Mouse (Mus musculus) ES-Bruce4 (cell line): ENCODE data around the gene Lrrc28. TPM values are rescaled to one million over a fixed set of nuclear protein-coding genes. Genes with fewer than 3 reads are reported as not detected.
A peak's percentile ranks its signal among the peaks of the same experiment; 100 is the strongest.

ENCODE experiments used
- H3K27ac ChIP-seq: 2 replicates; pipeline ENCODE4 v1.5.1; 2012; ENCODE audit warnings: low read length, inconsistent platforms; ENCODE audit not compliant: insufficient read depth
- H3K27me3 ChIP-seq: 2 replicates; pipeline ENCODE4 v1.6.1; 2012; ENCODE audit warnings: mild to moderate bottlenecking, low read length, inconsistent platforms; ENCODE audit not compliant: control insufficient read depth, poor library complexity, insufficient read depth, severe bottlenecking
- H3K36me3 ChIP-seq: 2 replicates; pipeline ENCODE4 v1.6.1; 2012; ENCODE audit warnings: inconsistent platforms, mild to moderate bottlenecking, low read length, moderate library complexity; ENCODE audit not compliant: control insufficient read depth, poor library complexity, insufficient read depth, severe bottlenecking
- H3K4me1 ChIP-seq: one replicate; pipeline ENCODE4 v1.8.1; 2011; ENCODE audit warnings: low read length; ENCODE audit not compliant: control insufficient read depth, insufficient read depth
- H3K4me3 ChIP-seq: 2 replicates; pipeline ENCODE4 v1.5.1; 2011; ENCODE audit warnings: low read depth, mild to moderate bottlenecking, low read length
- H3K9ac ChIP-seq: 2 replicates; pipeline ENCODE4 v1.6.1; 2012; ENCODE audit warnings: low read depth, mild to moderate bottlenecking, inconsistent platforms; ENCODE audit not compliant: poor library complexity, severe bottlenecking
- H3K9me3 ChIP-seq: replicated peaks from 2 replicates; pipeline ENCODE4 v1.6.1; 2012; ENCODE audit warnings: mild to moderate bottlenecking, low read length, inconsistent platforms; ENCODE audit not compliant: control insufficient read depth, poor library complexity, insufficient read depth, severe bottlenecking
- CTCF ChIP-seq: IDR thresholded peaks from one replicate; pipeline ENCODE4 v1.8.1; 2011; ENCODE audit warnings: low read depth, low read length
- EP300 ChIP-seq: IDR thresholded peaks from 2 replicates; pipeline ENCODE4 v1.6.1; 2011; ENCODE audit warnings: low read depth, low read length; ENCODE audit not compliant: insufficient read depth
- POLR2A ChIP-seq: IDR thresholded peaks from one replicate; pipeline ENCODE4 v1.8.1; 2011; ENCODE audit warnings: low read length; ENCODE audit not compliant: insufficient read depth
- polyA plus RNA-seq: library from polyadenylated mRNA; stranded (reverse); fragments of >200 nt; gene quantifications from 2 replicates; pipeline ENCODE4 v1.2.4, GENCODE M21; 2011; ENCODE audit warnings: low read depth; ENCODE audit not compliant: missing spikeins, insufficient read depth, insufficient read length

Lrrc28 gene
- polyA plus RNA-seq, 1 experiment = 34.5 TPM

- Histone ChIP-seq H3K27me3 (no peaks in the 10 kb centered on the region), H3K4me3 (no peak overlapping the region), H3K36me3 (no peaks in the 10 kb centered on the region), H3K4me1 (no peaks in the 10 kb centered on the region), H3K9ac (no peak overlapping the region), H3K9me3 (no peaks in the 10 kb centered on the region), H3K27ac (peak overlapping the region; percentile 49; the same call in 1 of the 2 replicates)
- TF ChIP-seq POLR2A (no peak), CTCF (peak; percentile 53), EP300 (no peak)
These were observed 15.4 kb downstream of the Lrrc28 start for GRCm38 (mm10) chr7:67629681-67630080.

GRCm38 (mm10) chr7:67626671-67627070, 18.4 kb downstream of the Lrrc28 start:
- Histone ChIP-seq H3K36me3 (no peaks in the 10 kb centered on the region), H3K4me3 (no peak overlapping the region), H3K9me3 (no peaks in the 10 kb centered on the region), H3K4me1 (no peaks in the 10 kb centered on the region), H3K9ac (no peak overlapping the region), H3K27me3 (no peaks in the 10 kb centered on the region), H3K27ac (no peak overlapping the region)
- TF ChIP-seq EP300 (no peak), POLR2A (no peak), CTCF (no peak)

DNA sequence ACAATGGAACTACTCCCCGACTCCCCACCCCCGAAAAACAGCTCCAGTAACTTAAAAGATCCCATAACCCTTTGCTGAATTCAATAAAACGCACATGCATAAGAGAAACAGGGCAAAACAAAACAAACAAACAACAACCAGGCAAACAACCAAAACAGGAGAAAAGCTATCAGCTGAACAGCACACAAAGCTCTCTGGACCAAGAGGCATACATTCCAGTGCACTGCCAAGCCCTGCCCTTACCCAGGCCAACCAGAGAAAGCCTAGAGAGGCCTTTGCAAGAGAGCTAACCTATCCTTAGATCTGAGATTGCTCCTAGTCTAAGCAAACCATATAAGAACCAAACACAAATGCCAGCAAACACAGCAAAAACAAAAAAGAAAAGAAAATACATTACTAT, 22.9 kb downstream of the Lrrc28 start:
- H3K4me3 ChIP-seq = no peak overlapping the region
- no peaks in the 10 kb centered on the region for H3K27me3 ChIP-seq
- peaks cover 3% of the 10 kb centered on the region; the same call in 1 of the 2 replicates for H3K36me3 ChIP-seq
- no peak overlapping the region for H3K27ac ChIP-seq
- H3K9ac ChIP-seq = no peak overlapping the region
- H3K4me1 ChIP-seq = no peaks in the 10 kb centered on the region
- TF ChIP-seq CTCF (no peak), EP300 (no peak), POLR2A (no peak)
- H3K9me3 ChIP-seq = no peaks in the 10 kb centered on the region

DNA sequence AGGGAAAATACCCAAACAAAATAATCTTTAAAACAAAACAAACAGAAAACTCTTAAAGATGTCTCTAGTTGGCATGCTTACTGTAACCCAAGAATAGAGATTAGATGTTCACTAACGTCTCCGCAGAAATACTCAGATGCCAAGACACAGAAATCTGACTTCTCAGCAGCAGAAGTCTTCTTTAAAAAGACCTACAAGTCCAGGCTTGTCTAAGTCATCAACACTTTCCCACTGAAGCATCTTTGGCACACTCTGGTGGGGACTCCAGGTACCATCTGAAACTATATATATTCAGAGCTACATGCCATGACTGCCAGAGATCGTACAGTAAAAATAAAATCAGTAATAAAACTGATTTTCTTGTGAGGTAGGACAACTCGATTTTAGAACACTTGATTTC, 25.2 kb downstream of the Lrrc28 start:
- peak overlapping the region; percentile 77 for H3K27ac ChIP-seq
- peak overlapping the region; percentile 85 for H3K9ac ChIP-seq
- H3K27me3 ChIP-seq = no peaks in the 10 kb centered on the region
- H3K36me3 ChIP-seq = peaks cover 3% of the 10 kb centered on the region; the same call in 1 of the 2 replicates
- TF ChIP-seq CTCF = no peak
- TF ChIP-seq EP300 = no peak
- no peak for TF ChIP-seq POLR2A
- H3K4me1 ChIP-seq = no peaks in the 10 kb centered on the region
- no peaks in the 10 kb centered on the region for H3K9me3 ChIP-seq
- H3K4me3 ChIP-seq = no peak overlapping the region

DNA sequence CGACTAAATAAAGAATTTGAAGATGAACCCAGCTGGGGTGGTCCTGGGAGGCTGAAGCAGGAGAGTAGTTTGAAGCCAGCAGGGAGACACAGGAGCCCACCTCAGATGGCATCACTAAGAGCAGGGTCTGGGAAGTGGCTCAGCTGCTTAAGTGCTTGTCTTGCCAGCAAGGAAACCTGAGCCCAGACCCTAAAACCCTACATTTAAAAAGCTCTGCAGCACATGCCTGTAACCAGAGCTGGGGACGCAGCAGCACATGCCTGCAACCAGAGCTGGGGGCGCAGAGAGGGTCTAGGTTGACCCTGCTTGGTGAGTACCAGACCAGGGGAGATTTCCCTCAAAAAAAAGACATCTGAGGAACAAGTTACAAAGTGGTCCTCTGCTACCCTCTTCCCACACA, 26.8 kb downstream of the Lrrc28 start:
- H3K9ac ChIP-seq = no peak overlapping the region
- no peak overlapping the region for H3K27ac ChIP-seq
- H3K4me3 ChIP-seq = no peak overlapping the region
- H3K4me1 ChIP-seq = no peaks in the 10 kb centered on the region
- H3K36me3 ChIP-seq = peaks cover 3% of the 10 kb centered on the region; the same call in 1 of the 2 replicates
- H3K9me3 ChIP-seq = no peaks in the 10 kb centered on the region
- TF ChIP-seq EP300 = no peak
- no peak for TF ChIP-seq CTCF
- TF ChIP-seq POLR2A = no peak
- H3K27me3 ChIP-seq = no peaks in the 10 kb centered on the region

DNA sequence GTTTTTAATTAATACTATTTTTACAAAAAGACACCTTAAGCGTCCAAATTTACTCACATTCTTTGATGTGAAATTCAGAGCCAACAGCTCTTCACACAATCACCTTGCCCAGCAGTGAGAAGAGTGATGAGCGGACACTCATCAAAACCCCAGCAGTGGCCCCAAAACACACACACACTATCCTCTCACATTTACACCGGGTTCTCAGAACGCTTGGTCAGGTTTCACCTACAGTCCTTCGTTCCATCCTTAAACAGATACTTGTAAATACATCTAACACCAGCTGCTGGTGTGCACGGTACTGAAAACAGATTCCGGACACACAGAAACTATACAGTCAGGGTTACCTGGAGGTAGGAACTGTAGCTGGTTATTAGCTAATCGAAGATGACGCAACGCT, 27.4 kb downstream of the Lrrc28 start:
- TF ChIP-seq CTCF (no peak), EP300 (no peak), POLR2A (no peak)
- Histone ChIP-seq H3K27ac (no peak overlapping the region), H3K4me3 (no peak overlapping the region), H3K9ac (no peak overlapping the region), H3K27me3 (no peaks in the 10 kb centered on the region), H3K36me3 (peaks cover 3% of the 10 kb centered on the region; the same call in 1 of the 2 replicates), H3K4me1 (no peaks in the 10 kb centered on the region), H3K9me3 (no peaks in the 10 kb centered on the region)
